Mouse (Mus musculus): ENCODE measurements at regions not wholly inside any gene's neighbourhood (a gene's known extent, or its start where the extent isn't known, plus 50 kb on each side); places are given as distances from the start of the nearest gene placed in this dataset.

DNA sequence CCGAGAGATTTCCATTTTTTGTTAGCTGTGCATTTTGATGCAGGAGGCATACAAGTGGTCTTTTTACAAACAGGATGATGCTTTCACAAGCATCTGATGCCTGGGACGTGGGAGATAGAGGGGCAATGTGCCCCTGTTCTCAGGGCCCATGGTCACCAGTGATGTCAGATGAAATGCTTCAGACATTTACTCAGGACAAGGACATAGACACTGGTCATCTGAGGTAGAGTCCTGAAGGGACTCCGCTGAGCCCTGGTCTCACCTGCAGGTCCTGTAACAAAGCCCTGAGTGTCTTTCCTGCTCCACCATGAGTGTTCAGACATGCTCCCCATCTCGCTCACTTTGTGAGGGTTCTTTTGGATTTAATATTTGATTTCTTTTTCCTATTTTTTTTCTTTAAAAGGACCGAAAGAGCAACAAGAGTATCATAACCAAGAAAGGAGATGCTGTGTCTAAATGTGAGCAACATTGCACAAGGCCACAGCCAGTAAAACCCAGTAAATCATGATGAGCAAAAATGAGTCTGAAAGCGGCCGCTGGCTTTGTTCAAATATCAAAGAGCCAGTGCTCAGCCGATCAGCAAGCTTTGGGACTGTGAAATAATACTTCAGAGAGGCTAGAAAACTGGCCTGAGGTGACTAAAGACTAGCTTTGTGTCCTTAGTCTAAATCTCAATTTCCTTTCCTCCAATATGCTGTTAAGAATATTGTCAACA, 430.1 kb downstream of the Ate1 start:
- Histone ChIP-seq H3K4me1 (ENCODE audit: control insufficient read depth, insufficient read depth, low read length) (no peaks in the 10 kb centered on the region), H3K27ac (ENCODE audit: low read length) (no peak overlapping the region), H3K36me3 (ENCODE audit: control insufficient read depth, insufficient read depth, low read length) (no peaks in the 10 kb centered on the region), H3K4me3 (replicated peaks; ENCODE audit: low read length) (no peak overlapping the region), H3K9me3 (replicated peaks; ENCODE audit: control insufficient read depth, low read length) (no peaks in the 10 kb centered on the region), H3K9ac (ENCODE audit: low read length) (no peak overlapping the region), H3K27me3 (ENCODE audit: control insufficient read depth, insufficient read depth, low read length) (no peaks in the 10 kb centered on the region), H3K4me2 (ENCODE audit: low read depth, low read length) (no peak overlapping the region)
- 88% methylated on average over 8 of the region's 8 CpGs for WGBS
- no peak for ATAC-seq (ENCODE audit: insufficient read depth, low FRiP score)

DNA sequence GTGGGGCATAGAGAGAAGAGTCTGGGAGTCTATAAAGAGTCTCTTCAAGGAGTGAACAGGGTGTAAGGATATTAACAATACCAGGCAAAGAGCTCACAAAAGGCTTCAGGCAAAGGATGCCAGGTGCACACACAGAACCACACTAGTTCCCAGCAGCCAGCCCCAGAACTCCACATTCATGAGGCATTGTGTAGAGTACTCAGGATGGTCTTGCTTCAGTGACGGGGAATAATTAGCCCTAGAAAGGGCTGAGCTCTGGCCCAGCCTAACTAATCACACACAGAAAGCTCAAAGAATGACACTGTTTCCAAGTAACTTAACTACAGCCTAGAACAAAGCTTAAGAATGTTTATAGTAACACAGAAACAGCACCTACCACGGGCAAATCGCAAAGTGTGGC, 428.2 kb downstream of the Ate1 start:
- Histone ChIP-seq H3K4me1 (ENCODE audit: control insufficient read depth, insufficient read depth, low read length) (no peaks in the 10 kb centered on the region), H3K4me3 (replicated peaks; ENCODE audit: low read length) (no peak overlapping the region), H3K36me3 (ENCODE audit: control insufficient read depth, insufficient read depth, low read length) (no peaks in the 10 kb centered on the region), H3K9me3 (replicated peaks; ENCODE audit: control insufficient read depth, low read length) (no peaks in the 10 kb centered on the region), H3K27me3 (ENCODE audit: control insufficient read depth, insufficient read depth, low read length) (no peaks in the 10 kb centered on the region), H3K27ac (ENCODE audit: low read length) (no peak overlapping the region; the same call in 1 of the 2 replicates), H3K4me2 (ENCODE audit: low read depth, low read length) (no peak overlapping the region), H3K9ac (ENCODE audit: low read length) (no peak overlapping the region)
- 60% methylated on average over 3 of the region's 3 CpGs for WGBS
- no peak for ATAC-seq (ENCODE audit: insufficient read depth, low FRiP score)

DNA sequence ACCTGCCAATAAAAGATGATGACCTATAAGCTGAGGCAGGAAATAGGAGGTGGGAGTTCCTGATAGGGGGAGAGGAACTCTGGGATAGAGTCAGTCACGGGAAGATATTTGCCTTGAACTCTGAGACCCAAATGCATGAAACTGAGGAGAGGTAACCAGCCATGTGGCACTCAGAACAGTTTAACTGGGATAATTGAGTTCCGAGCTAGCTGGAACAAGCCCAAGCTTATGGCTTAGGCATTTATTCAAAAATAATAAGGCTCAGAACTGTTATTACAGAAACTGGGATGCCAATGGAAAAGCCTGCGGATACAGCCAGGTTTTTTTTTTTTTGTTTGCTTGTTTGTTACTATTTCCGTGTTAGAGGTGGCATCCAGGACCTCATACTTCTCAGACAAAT, 425.0 kb downstream of the Ate1 start:
- 71% methylated on average over 4 of the region's 4 CpGs for WGBS
- H3K27ac ChIP-seq (ENCODE audit: low read length) = no peak overlapping the region

DNA sequence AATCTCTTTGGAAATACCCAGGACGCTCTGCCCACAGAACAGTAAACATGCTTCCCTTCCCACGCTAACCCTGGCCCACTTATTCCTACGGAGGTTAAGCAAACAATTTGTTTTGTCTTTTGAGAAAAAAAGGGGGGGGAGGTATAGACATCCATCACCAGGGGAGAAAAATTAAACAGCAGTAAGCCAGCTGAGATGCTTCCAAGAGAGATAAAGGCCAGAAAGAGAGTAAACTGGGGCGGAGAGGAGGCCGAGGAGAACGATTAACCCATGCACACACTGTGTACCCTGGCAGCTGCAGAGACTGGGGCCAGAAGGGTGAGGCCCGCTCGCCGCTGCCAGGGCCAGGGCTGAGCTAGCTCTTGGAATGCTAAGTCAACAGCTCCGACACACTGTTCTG, 421.6 kb downstream of the Ate1 start:
- H3K9me3 ChIP-seq (replicated peaks; ENCODE audit: control insufficient read depth, low read length) = no peaks in the 10 kb centered on the region
- WGBS = 26% methylated on average over 10 of the region's 10 CpGs
- H3K4me1 ChIP-seq (ENCODE audit: control insufficient read depth, insufficient read depth, low read length) = peaks cover 3% of the 10 kb centered on the region; the same call in 1 of the 2 replicates
- H3K4me2 ChIP-seq (ENCODE audit: low read depth, low read length) = no peak overlapping the region
- no peak overlapping the region for H3K9ac ChIP-seq (ENCODE audit: low read length)
- peak; percentile 90 for ATAC-seq (ENCODE audit: insufficient read depth, low FRiP score)
- H3K27ac ChIP-seq (ENCODE audit: low read length) = no peak overlapping the region
- no peaks in the 10 kb centered on the region for H3K36me3 ChIP-seq (ENCODE audit: control insufficient read depth, insufficient read depth, low read length)
- H3K4me3 ChIP-seq (replicated peaks; ENCODE audit: low read length) = no peak overlapping the region
- H3K27me3 ChIP-seq (ENCODE audit: control insufficient read depth, insufficient read depth, low read length) = no peaks in the 10 kb centered on the region

More for the DNA sequence above, 425.0 kb downstream of the Ate1 start:
- Histone ChIP-seq H3K4me1 (ENCODE audit: control insufficient read depth, insufficient read depth, low read length) (peaks cover 3% of the 10 kb centered on the region; the same call in 1 of the 2 replicates), H3K36me3 (ENCODE audit: control insufficient read depth, insufficient read depth, low read length) (no peaks in the 10 kb centered on the region), H3K4me2 (ENCODE audit: low read depth, low read length) (no peak overlapping the region), H3K9me3 (replicated peaks; ENCODE audit: control insufficient read depth, low read length) (no peaks in the 10 kb centered on the region), H3K9ac (ENCODE audit: low read length) (no peak overlapping the region), H3K27me3 (ENCODE audit: control insufficient read depth, insufficient read depth, low read length) (no peaks in the 10 kb centered on the region), H3K4me3 (replicated peaks; ENCODE audit: low read length) (no peak overlapping the region)
- no peak for ATAC-seq (ENCODE audit: insufficient read depth, low FRiP score)

DNA sequence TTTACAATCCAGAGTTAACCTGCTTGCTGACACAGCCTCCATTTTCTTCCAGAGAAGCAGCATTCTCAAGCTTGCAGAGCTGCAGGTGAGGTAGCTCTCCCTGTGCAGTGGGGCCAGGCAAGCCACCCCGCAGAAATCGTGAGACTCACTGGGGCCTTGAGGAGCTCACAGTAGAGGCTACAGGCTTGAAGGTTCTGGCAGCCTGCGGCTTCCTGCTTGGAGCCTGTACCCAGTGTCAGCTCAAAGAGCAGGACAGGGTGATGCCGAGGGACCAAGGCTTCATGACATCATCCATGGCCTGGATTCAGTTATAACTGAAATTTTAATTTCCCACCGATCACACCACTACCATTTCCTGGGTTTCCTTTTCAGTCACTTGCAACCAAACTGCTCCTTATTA, 417.5 kb downstream of the Ate1 start:
- Histone ChIP-seq H3K4me2 (ENCODE audit: low read depth, low read length) (no peak overlapping the region), H3K4me1 (ENCODE audit: control insufficient read depth, insufficient read depth, low read length) (peaks cover 3% of the 10 kb centered on the region; the same call in 1 of the 2 replicates), H3K27ac (ENCODE audit: low read length) (no peak overlapping the region), H3K9ac (ENCODE audit: low read length) (no peak overlapping the region), H3K9me3 (replicated peaks; ENCODE audit: control insufficient read depth, low read length) (no peaks in the 10 kb centered on the region), H3K27me3 (ENCODE audit: control insufficient read depth, insufficient read depth, low read length) (no peaks in the 10 kb centered on the region), H3K4me3 (replicated peaks; ENCODE audit: low read length) (no peak overlapping the region), H3K36me3 (ENCODE audit: control insufficient read depth, insufficient read depth, low read length) (no peaks in the 10 kb centered on the region)
- ATAC-seq (ENCODE audit: insufficient read depth, low FRiP score) = no peak
- 73% methylated on average over 5 of the region's 5 CpGs for WGBS

DNA sequence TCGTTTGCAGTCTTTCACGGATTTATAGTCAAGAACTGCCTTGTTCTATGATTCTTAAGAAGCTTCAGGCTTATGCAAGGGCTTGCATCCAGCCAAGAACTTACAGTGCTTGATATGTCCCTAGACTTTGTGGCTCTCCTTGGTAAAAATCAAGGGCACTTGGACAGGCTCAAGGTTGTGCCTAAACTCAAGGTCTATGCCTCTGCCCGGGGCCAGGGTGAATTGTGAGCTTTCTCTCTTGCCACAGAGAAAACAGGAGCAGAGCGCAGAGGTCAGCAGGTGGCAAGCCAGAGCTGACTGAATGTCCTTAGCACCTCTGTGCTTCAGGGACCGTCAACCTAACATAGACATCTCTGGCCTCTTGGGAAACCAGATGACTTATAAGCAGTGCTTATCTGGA, 413.2 kb downstream of the Ate1 start:
- no peaks in the 10 kb centered on the region for H3K27me3 ChIP-seq (ENCODE audit: control insufficient read depth, insufficient read depth, low read length)
- H3K9ac ChIP-seq (ENCODE audit: low read length) = no peak overlapping the region
- H3K9me3 ChIP-seq (replicated peaks; ENCODE audit: control insufficient read depth, low read length) = no peaks in the 10 kb centered on the region
- H3K27ac ChIP-seq (ENCODE audit: low read length) = no peak overlapping the region
- no peak overlapping the region for H3K4me3 ChIP-seq (replicated peaks; ENCODE audit: low read length)
- H3K4me1 ChIP-seq (ENCODE audit: control insufficient read depth, insufficient read depth, low read length) = no peaks in the 10 kb centered on the region
- no peaks in the 10 kb centered on the region for H3K36me3 ChIP-seq (ENCODE audit: control insufficient read depth, insufficient read depth, low read length)
- H3K4me2 ChIP-seq (ENCODE audit: low read depth, low read length) = no peak overlapping the region
- whole genome bisulfite sequencing = 73% methylated on average over 5 of the region's 5 CpGs
- no peak for ATAC-seq (ENCODE audit: insufficient read depth, low FRiP score)

DNA sequence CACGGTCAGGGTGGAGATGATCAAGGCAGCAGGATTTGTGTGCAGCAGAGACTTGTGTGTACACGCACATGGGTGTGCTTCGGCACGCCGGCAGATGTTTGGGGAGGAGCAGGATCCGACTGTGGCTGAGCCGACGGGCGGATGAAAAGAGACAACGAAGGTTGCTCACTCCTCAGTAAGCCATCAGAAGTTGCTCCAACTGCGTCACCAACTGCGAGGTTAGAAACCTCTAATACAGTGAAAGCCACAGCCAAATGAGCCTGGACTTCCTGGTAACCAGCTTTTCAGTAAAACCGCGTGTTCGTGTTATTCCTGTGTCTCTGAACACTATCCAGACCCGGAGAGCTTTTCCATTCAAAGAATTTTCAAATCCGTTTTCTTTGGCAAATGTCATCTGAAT, 411.8 kb downstream of the Ate1 start:
- WGBS = 82% methylated on average over 17 of the region's 17 CpGs
- H3K4me1 ChIP-seq (ENCODE audit: control insufficient read depth, insufficient read depth, low read length) = no peaks in the 10 kb centered on the region
- 0 out of 2 replicates have a peak overlapping the region, but pooled peaks have one; percentile 24 for H3K27ac ChIP-seq (ENCODE audit: low read length)
- no peak for ATAC-seq (ENCODE audit: insufficient read depth, low FRiP score)
- no peaks in the 10 kb centered on the region for H3K27me3 ChIP-seq (ENCODE audit: control insufficient read depth, insufficient read depth, low read length)
- no peaks in the 10 kb centered on the region for H3K36me3 ChIP-seq (ENCODE audit: control insufficient read depth, insufficient read depth, low read length)
- H3K4me3 ChIP-seq (replicated peaks; ENCODE audit: low read length) = no peak overlapping the region
- H3K9me3 ChIP-seq (replicated peaks; ENCODE audit: control insufficient read depth, low read length) = no peaks in the 10 kb centered on the region
- no peak overlapping the region for H3K9ac ChIP-seq (ENCODE audit: low read length)
- no peak overlapping the region for H3K4me2 ChIP-seq (ENCODE audit: low read depth, low read length)
